Mouse (Mus musculus) kidney, adult 9 months (tissue): ENCODE results near the gene Ppp4r1.

Experiments
- DNase-seq: peaks from one replicate; pipeline ENCODE4 v3.0.0; 2022

The Ppp4r1 gene

DNA sequence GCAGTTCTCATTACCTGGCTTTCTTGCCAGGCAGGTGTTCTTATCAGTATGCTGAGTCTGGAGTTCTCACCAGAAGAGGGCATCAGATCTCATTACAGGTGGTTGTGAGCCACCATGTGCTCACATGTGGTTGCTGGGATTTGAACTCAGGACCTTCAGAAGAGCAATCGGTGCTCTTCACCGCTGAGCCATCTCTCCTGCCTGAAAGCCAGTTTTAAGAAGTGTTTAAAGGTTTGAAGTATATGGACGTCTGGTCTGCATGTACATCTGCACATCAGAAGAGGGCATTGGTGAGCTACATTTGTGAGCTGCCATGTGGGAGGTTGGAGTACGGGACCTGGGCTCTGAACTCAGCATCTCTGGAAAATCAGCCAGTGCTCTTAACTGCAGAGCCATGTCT is 8.8 kb upstream of the Ppp4r1 start:
- no peak for DNase-seq

- DNase-seq, result no peak
These were observed 7.9 kb upstream of the Ppp4r1 start for GRCm38 (mm10) chr17:65774439-65774838.

GRCm38 (mm10) chr17:65776228-65776627 is 6.1 kb upstream of the Ppp4r1 start:
- no peak for DNase-seq

DNA sequence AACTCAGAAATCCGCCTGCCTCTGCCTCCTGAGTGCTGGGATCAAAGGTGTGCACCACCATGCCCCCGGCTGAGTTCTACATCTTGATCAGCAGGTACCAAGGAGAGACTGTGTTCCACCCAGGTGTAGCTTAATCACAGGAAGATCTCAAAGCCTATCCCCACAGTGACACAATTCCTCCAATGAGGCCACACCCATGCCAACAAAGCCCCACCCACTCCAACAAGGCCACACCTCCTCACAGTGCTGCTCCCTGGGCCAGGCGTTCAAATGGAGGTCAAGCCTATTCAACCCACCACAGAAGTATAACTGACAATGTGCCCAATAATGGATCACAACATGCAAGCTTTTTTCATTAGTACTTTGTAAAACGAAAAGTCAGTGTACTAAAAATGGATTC is 4.9 kb upstream of the Ppp4r1 start:
- no peak for DNase-seq

DNA sequence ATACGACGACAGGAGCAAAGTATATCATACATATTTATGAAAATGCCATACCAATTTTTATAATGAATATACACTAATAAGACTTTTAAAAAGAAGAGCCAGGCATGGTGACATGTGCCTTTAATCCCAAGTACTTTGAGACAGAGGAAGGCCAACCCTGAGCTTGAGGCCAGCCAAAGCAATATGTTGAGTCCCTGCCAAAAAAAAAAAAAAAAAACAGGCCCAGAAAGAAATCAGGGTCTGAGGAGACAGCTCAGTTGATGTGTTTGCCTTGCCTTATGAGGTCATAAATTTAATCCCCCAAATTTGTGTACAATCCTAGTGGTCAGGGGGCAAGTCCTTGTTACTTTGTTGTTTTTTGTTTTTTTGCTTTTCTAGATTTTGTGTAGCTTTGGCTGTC is 1.4 kb upstream of the Ppp4r1 start:
- DNase-seq, result no peak

DNA sequence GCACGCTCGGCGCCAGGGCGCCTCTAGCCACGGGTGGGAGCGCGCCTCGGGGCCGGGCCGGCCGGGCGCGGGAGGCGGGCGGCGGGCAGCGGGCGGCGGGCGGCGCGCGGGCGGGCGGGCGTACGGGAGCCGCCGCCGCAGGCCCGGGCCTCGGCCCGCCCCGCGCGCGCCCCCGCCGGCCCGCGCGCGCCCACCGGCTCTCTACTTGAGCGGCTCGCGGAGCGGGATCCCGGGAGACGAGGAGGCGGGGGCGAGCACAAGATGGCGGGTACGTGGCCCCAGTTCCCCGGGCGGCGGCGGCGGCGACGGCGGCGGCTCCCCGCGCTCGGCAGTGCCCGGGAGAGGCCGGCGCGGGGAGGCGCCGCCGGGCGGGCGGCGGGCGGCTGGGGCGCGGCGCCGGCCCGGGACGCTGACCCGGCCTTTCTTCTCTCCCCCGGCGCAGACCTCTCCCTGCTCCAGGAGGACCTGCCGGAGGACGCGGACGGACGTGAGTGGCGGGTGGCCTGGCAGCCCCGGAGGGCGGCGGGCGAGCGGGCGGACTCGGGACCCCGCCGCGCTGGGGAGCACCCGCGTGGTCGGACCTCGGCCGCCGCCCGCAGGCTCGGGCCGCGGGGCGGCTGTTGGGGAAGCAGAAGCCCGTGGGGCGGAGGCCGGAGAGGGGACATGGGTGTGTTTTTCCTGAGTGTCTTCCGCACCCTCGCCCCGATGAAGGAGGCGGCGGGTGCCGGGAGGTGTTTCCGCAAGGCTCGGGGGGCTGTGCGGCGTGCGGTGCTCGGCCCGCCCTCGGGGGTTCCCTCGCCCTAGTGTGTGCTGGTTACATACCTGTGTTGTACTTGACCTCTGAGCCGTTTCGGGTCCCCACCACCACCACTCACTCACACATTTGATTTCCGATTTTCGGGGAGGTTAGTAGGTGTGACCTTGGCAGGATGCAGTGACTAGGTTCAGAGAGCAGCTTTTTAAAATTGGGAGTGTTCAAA is 1.1 kb downstream of the Ppp4r1 start:
- DNase-seq, result peak; percentile 74

- peak; percentile 40 for DNase-seq
These were observed 2.3 kb downstream of the Ppp4r1 start for GRCm38 (mm10) chr17:65784610-65785140.

DNA sequence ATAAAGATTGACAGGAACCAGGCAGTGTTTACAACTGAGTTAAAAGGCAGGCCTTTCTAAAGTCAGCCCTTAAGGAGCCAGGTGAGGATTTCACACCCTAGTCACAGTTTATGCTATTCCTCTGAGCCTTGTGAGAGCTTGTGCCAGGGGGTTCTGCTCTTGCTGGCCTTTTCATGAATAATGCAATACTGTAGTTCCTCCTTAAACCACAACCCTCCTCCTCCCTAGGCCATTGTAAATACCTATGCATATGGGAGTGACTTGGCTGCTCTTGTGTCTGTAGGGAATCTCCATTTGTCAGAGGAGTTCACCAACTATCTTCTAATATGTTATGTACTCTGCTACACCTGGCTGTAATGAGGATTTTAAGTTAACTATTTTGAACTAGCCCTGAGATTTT is 3.3 kb downstream of the Ppp4r1 start:
- no peak for DNase-seq

- DNase-seq, result peak; percentile 44
These were observed 3.9 kb downstream of the Ppp4r1 start for GRCm38 (mm10) chr17:65786225-65786624.

- DNase-seq, result no peak
These were observed 4.9 kb downstream of the Ppp4r1 start for GRCm38 (mm10) chr17:65787261-65787660.

- DNase-seq, result no peak
These were observed 6.3 kb downstream of the Ppp4r1 start for GRCm38 (mm10) chr17:65788542-65789291.

DNA sequence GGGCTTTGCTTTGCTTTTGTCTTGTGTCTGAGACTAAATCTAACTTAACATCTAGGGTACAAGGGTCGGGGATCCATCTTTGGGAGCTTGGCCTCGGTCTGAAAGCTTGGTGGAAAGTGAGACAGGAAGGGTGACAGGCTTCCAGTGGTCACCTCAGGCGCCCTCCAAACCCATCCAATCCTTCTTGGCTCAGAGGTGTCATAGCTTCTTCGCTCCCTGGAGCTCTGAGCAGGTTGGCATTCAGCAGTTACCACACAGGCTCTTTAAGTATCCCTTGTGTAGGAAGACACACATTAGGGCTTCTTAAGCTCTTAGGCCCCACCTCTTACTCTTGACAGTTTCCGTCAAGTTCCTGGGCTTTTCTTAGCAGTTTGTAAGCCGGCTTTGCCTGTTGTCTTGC is 7.2 kb downstream of the Ppp4r1 start:
- no peak for DNase-seq

- no peak for DNase-seq
These were observed 8.8 kb downstream of the Ppp4r1 start for GRCm38 (mm10) chr17:65791161-65791560.

DNA sequence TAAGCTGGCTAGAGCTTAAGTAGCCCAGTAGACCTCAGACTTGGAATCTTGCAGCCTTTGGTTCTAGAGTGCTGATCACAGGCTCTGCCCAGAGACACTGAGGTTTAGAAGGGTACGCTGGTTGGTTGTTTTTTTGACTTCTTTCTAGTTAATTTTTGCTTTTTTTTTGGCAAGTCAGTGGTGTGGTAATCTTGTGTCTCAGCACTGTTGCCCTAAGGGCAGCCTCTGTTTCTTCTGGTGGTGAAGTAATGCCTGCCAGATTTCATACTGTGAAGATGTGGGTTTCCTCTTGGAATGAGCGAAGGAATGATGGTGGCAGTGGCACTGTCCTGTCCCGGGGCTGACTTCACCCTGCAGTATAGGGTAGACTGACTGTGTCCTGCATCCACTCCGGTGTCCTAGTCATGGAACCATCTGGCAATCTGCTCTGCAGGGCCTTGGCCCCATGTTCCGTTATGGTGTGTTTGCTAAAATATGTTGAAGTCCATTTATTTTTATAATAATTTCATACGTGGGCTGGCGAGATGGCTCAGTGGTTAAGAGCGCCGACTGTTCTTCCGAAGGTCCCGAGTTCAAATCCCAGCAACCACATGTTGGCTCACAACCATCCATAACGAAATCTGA is 11.0 kb downstream of the Ppp4r1 start:
- DNase-seq, result peak; percentile 70

DNA sequence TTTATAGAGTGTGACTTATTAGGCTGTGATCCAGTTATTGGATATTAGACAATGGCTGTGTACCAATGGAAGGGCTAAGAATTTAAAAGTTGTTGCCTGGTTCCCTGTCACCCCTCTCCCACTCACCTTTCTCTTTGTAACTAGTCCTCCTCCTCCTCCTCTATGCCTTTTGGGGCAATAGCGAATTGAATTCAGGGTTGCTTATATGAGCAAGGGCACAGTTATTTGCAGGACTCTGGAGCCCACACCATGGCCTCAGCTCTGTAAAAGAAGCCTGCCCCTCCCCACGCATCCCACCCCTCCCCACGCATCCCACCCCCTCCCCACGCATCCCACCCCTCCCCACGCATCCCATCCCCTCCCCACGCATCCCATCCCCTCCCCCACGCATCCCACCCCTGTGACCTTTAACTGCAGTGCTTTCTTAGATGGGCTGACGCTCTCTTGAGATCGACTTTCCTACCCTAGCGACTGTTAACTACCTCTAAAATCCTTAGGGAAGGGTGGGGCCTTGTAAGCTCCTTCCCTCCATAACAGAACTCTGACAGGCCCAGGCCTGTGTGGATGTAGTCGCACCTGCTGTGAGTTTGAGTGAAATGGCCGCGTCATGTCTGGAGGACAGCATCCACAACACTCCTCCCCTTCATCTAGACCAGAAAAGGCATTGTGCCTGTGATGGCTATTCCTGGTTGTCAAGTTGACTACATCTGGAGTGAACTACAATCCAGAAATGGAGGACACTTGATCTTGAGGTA is 11.9 kb downstream of the Ppp4r1 start:
- no peak for DNase-seq

DNA sequence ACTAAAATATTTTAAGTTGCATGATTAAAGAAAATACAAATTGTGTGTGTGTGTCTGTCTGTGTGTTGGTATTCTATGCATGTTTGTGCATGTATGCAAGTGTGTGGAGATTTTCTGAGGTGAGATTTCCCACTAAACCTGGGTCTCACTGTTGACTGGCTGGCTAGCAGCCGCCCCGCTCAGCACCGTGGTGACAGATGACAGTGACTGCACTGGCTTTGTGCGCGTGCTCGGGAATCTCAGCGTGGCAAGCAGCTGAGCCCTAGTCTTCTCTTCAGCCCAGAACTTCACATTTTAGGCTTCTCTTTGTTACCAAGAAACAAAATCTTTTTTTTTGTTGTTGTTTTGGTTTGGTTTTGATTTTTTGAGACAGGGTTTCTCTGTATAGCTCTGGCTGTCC is 13.7 kb downstream of the Ppp4r1 start:
- no peak for DNase-seq

GRCm38 (mm10) chr17:65798446-65798845 is 16.1 kb downstream of the Ppp4r1 start:
- no peak for DNase-seq

GRCm38 (mm10) chr17:65799353-65799752 is 17.0 kb downstream of the Ppp4r1 start:
- DNase-seq, result no peak

DNA sequence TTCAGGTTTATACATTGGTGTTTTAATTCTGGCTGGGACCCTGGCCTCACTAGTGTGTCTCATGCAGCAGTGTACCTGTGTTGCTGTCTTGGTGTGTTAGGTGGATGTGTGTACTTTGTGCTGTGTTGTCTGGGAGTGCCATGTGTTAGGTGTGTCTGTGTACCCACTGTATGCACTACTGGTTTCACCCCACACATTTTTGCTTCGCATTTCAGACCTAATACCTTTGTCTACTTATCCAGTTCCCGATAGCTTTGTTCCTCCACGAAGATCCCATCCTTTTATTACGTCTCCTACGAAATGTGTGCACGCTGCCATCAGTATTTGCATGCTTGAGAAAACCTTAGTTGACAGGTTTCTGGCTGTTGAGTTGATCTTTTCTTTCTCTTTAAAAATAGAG is 18.1 kb downstream of the Ppp4r1 start:
- no peak for DNase-seq

DNA sequence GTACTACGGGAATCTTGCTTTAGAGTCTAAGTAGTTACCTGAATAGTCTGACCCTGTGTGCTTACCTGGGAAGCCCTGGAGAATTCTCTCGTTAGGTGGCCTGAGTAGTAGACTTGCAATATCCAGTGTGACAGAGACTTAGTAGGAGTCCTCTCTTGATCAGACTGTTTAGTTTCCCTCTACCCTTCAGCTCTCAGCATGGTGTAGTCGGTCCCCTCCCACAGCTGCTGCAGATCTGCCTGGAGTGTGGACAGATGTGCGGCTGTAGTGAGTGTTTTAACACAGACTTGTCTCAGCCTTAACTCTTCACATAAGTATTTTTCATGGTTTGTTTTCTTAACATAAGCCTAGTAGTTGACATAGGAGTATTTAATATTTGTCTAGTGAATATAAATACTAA is 19.7 kb downstream of the Ppp4r1 start:
- no peak for DNase-seq

GRCm38 (mm10) chr17:65805966-65806365 is 23.6 kb downstream of the Ppp4r1 start:
- no peak for DNase-seq

DNA sequence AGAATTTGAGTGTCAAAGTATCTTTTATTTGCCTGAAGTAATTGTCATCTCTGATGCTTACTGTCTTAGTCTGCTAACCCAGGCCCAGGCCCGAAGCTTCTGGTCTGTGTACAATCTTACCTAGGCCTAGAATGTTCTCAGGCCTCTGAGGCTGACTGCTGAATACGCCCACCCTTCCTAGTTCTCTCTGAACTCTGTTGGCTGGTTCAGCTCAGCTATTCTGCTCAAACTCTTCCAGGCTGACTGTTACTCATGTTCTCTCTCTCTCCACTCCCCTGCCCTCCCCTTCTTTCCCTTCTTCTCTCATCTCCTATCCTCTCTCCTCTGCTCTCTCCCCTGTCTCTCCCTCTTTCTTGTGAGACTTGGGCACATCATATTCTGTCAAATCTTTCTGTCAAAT is 24.0 kb downstream of the Ppp4r1 start:
- no peak for DNase-seq

GRCm38 (mm10) chr17:65811032-65811431 is 28.7 kb downstream of the Ppp4r1 start:
- no peak for DNase-seq
